Mouse (Mus musculus): ENCODE data around the gene Uba1. TPM values are rescaled to one million over a fixed set of nuclear protein-coding genes. Genes with fewer than 3 reads are reported as not detected.
A peak's percentile ranks its signal among the peaks of the same experiment; 100 is the strongest.

Gene Uba1
- 100 to 1,000 TPM; 373 to 384 TPM for total RNA-seq (2021)

DNA sequence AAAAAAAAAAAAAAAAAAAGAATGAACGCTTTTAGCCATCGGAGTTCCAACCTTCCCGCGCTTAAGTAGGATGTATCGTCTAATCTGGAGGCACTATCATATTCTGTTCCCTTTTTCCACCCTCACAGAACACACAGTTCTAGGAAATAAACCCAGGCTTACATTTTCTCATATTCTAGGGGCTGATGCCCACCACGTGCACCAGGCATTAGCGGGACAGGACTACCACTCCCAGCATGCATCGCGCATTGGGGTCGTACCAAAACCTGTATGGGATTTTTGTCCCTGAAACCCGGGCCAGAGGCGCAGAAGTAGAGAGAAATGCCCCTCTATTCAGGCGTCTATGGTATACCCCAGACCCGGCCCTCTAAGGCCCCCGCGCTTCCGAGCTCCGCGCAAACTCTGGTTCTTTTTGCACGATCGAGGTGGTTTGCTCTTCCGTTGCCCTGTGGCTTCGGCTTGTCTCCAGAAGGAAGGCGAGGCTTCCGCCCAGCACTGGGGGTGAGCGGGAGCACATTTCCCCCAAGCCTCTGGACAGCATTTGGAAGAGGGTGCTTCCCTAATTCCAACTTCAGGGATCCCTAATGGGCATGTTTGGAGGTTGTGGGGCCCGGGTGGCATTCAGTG lies at the start of gene Uba1:
Gene Uba1, plus strand, starts transcription at position 301 of the 627 bp plus-strand sequence.
- peak; percentile 82 for DNase-seq

DNA sequence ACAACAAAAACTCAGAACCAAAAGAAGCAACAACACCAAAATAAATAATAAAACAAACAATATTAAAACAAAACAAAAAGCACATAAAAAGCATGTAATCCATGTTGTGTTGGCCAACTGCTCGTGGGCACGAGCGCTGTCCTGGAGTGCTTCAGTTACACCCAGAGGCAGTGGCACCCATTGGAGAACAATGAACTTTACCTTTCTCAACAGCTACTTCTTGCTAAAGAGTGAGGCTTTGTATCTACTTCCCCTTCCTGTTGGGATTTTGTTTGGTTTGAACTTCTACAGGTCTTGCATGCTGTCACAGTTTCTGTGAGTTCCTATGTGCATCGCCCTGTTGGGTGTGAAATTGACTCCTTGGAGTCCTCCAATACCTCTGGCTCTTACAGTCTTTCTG lies 49.6 kb upstream of the Uba1 start:
- DNase-seq, result no peak

DNA sequence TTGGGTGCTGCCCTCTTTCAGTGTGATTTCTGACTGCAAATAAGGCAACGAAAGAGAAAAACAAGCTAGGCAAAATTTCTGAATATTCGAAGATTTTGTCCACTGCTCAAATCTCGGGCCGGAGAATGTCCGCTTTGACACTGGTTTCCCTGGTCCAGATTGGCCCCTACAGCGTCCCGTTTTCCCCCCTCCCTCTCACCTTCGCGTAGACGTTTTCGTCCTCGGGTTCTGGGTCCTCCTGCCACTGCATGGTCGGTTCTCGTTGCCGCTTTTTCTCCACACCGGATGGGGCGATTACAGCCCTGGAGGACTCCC lies 41.3 kb upstream of the Uba1 start:
- no peak for DNase-seq

DNA sequence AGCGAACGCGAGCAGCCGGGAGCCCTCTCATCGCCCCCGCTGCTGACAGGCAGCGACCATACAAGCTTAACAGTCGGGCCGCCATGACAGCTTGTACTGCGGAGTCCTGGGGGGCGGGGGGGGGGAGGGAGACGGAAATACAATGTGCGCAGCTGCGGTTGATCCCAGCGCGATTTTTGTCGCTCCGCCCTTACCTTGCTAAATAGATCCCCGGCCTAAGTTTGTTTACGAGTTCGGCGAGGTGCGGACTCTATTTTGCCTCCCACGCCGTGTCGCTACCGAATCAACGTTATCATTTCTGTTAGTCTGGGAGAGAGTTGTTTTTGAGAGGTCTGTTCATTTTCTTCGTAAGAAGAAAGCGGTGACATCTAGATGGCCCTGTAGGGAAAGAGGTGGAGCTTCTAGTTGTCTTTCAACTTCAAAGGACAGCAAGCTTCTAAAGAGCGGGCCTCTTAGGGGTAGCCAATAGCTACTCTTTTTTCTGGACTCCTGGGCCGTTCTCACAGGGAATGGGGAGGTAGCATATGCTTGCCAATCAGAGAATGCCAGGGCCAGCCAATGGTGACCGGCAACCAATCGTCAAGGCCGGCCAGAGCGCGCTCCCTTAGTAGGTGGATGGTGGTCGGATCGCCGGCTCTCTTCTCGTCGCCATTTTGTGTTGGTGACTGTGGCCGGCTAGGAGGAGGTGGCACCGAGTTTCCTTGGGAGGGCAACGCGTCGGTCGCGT lies 40.8 kb upstream of the Uba1 start, which contains the start of the genes Rbm10 and Ndufb11:
Gene Rbm10, plus strand, starts transcription at position 328 of the 727 bp plus-strand sequence.
Gene Ndufb11, minus strand, starts transcription at position 444 of the 727 bp plus-strand sequence.
- DNase-seq, result peak; percentile 76 to 80

DNA sequence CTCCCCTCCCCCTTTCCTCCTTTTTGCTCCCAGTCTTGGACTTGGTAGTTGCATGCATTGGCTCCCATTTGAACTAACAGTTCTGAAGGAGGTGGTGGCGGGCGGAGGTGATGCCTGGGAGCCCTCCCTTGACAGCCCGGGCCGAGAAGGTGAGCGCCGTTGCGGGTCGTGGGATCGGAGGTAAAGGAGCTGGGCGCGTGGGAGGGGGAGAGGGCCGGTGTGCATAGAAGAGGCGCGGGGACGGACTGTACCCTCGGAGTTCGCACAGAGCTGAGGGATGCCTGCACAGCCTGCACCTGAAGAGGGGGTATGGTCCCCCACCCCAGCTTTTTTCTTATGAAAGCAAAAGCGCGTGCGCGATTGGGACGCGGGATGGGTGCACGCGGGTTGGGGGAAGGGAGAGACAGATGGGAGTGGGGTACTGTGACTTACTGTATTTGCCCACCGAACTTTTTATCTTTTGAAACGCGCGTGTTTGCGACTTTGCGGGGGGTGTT lies 40.2 kb upstream of the Uba1 start:
- DNase-seq, result peak; percentile 37 to 50

DNA sequence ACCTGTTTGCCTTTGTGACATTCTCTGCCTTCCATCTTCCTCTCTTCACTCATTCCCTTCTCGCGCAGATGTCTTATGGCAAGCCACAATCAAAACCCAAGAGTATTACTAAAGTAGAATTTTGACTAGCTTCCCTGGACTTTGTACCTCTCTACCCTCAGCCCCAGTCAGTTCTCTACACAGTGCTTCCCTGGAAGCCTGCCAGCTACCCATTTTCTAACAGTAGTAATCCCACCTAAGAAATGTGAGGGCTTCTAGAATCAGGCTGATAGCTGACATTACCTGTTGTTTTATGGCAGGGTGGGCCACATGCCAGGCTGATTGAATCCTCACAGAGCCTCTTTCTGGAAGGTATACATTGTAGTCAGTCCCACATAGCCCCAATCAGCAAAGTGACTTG lies 20.0 kb upstream of the Uba1 start:
- no peak for DNase-seq

DNA sequence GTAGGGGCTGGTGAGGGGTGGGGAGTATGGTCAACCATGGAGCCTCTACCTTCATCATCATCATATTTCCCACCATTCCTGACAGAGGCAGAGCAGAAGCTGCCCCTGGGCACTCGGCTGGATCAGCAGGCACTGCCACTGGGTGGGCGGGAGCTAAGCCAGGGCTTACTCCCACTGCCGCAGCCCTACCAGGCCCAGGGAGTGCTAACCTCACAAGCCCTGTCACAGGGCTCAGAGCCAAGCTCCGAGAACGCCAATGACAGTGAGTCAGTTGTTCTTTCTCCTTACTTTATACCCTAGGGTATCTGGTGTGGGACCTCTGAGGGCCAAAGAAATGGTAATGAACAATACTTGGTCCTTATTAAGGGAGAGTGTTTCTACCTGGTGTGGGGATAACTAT lies 13.3 kb upstream of the Uba1 start:
- no peak for DNase-seq

DNA sequence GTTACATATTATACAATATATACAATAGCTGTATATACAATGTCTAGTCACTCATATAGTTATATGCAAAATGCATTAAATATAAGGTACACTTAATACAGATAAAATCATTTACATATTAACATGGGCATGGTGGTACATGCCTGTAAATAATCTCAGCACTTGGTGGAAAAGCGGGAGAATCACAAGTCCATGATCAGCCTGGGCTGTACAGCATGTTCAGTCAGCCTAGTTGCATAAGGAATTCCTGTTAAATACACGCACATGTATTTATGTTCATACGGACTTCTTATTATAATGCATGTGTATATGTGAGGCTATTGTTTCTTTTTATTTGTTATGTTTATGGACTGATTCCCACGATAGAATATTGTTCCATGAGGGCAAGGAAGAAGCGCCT lies 533 bp upstream of the Uba1 start:
- no peak for DNase-seq

DNA sequence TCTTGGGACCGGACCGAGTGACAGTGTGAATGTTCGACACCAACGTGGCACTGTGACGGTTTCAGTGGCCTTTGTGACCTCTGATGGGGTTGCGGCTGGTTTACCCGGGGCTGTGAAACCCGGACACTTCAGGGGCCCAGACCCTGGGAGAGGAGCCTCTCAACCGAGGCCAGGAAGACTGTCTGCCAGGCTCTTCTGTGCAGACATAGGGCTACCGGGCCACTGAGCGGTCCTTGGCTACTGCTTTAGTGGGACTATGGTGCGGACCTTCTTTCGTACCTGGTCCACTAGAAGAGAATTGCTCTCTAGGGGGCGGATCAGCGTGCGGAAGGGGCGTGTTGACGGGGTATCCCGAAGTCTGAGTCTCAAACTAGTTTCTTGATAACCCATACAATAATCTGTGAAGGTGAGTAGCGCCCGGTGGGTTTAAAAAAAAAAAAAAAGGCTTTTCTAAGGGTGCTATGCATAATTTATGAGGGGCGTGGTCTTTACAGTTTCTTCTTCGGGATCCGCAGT lies 823 bp downstream of the Uba1 start:
- DNase-seq, result no peak

DNA sequence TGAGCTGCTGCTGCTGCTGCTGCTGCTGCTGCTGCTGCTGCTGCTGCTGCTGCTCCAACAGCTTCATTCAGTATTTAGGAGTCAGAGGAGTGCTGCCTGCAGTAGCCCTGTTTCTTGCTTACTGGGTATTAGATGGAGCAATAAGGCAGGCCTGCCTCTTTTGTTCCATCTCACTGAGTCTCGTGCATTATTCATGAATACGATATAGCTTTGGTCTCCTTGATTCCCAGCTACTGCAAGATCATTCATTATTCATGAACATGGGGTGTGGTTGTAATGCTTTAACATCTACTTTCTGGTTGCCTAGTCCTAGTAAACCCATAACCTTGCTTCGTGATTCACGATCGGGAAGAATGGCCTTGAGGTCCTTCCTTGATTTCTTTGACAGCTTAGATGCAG lies 4.2 kb downstream of the Uba1 start:
- DNase-seq, result no peak

DNA sequence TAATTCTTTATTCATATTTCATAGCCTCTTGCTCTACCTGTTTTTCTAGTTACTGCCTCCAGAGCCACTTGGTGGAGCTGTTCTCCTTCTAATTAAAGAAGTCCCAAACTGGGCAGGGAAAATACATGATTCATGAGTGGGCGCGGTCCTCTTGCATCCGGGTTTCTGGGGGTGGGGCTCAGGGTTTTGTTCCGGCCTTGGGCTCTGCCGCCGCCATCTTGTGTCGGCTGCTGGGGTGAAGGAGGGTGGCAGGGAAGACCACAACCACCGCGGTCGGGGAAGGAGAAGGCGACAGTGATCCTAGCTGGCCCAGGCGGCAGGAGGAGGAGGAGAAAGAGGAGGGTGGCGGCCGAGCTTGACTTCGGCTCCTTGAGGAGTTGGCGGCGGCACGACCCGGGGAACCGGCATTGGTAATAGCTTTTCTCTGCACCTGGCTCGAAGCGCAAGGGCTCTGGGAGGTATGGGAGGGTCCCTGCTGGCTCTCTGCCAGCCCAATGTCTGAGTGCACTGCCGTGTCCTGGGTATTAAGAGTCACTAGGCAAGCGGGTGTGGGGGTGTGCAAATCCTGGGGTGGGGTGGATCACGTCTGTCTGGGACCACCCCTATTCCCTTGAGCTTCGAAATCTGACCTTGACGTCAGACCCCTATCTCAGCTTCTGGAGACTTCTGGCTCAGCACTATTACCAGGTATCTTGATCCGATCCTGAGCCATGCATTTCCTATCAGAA lies 4.8 kb downstream of the Uba1 start:
- DNase-seq, result peak; percentile 79 to 81

DNA sequence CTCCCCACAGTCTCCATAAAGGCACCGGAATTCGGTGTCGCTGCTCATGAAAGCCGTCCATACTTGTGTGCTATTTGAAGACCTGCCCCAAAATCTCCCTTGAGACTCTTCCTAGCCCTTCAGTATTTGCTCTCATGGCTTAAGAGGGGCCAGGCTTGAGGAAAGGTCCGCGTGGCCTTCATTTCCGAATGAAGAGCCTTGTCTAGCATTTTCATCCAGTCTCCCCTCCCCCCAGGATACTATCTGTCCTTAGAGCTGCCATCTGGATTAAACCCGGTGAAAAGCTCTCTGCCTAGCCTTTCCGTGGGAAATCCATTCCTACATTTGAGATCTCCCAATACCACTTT lies 5.3 kb downstream of the Uba1 start:
- no peak for DNase-seq

DNA sequence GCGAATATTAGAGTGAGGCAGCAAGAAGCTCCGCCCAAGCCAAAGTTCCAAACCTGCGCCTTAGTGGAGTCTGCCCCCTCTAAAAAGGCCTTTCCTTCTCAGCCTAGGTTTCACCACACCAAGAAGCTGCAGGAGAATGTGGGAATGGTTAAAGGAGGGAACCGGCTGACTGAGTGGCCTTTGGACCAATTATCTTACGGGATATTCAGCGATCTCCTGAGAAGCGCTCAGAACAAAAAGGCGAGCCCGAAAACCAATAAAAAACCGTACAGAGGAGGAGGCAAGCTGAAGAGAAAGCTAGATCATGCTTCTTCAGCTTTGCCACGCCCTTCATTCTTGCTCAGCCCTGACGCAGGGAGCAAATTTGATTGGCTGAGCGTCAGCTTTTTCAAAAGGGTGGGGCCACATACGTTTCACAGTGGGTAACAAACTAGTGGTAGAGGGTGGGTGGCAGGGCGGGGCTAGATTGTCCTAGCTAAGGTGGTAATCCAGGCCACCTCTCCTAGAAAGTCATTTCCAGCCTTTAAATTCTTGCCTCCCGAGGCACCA lies 29.5 kb downstream of the Uba1 start, which contains the start of gene Cdk16:
Gene Cdk16, plus strand, starts transcription at position 436 of the 549 bp plus-strand sequence.
- peak; percentile 80 to 82 for DNase-seq

DNA sequence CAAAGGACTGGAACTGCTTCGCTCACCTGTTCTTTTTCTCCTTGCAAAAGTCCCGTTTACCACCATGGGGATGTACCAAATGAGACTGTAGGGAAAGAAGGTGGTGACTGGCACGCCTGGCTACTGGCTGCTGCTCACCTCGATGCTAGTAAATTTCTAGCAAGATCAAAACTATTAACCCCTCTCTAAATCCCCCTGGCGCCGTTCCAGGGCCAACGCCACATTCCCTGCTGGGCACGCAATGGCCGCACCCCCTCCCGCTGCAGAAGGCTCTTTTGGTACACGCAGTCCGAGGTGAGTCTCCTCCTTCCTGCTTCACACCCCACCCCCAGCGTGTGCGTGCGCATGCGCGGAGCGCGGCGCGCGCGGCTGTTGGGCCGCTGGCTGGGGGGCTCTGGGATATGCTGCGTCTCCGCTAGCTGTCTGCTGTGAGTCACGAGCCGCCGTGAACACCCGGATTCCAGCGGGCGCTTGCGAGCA lies 30.0 kb downstream of the Uba1 start:
- peak; percentile 79 to 83 for DNase-seq

DNA sequence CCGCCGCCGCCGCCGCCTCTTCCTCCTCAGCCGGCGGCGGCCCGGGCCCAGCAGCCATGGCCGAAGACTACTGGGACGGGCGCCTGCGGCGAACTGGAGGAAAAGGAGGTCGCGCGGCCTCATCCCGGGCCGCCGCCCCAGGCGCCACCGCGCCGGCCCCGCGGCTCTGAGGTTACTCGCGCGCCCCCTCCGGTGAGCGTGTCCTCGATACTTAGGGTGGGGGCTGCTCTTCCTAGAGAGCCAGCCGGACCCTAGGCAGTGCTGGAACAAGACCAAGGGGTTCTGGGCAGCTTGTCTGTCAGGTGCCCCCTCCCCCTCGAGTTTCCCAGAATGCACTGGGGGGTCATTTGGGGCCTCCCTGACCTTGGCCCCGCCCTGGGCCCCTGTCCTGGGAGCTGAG lies 30.5 kb downstream of the Uba1 start:
- peak; percentile 21 to 35 for DNase-seq

DNA sequence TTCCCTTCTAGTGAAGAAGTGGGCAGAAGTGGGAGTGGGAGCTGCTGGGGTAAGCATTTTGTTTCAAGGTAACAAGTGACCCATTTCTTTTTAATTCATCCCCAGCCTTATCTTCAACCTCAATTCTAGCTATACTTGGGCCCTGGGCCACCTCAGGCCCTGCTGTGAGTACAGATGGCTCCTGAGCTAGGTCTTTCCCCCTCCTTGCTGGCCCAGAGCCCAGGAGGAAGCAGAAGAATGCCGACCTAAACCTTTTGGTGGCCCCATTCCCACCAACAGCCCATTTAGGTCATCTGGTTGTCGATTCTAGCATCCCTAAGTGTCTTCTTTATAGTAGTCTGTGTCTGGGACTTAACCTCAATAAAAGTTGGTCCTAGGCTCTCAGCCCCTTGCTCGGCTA lies 33.4 kb downstream of the Uba1 start:
- no peak for DNase-seq

DNA sequence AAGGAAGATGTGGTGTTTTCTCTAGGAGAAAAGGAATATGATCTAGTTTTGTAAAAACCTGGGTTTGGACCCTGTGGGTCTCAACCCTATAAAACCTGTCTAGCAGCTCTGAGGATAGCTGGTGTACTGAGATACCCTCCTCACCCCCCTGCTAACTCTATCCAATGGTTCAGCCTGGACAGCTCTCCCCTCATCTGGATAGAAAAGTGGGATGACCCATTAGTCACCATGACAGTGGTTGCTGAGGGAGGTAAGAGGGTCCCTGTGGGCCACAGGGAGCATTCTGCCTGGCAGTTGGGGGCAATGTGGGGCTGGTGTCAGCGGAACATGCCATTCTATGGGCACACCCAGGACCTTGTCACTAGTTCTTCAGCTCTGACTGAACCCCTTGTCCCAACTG lies 34.5 kb downstream of the Uba1 start:
- no peak for DNase-seq

DNA sequence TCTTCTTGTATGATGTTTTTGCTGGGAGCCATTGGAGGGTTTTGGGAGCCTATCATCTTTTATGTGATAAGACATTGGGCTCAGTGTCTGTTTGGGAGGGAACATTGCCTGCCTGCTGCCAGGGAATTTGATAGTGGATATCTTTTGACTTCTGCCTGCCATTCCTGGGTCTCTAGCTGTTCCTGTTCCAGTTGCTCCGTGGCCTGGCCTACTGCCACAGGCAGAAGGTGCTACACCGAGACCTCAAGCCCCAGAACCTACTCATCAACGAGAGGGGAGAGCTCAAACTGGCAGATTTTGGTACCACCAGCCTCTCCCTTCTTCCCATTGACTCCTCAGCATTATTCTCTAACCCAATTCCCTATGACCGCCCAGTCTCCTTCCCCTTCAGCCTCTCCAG lies 37.7 kb downstream of the Uba1 start:
- DNase-seq, result no peak

DNA sequence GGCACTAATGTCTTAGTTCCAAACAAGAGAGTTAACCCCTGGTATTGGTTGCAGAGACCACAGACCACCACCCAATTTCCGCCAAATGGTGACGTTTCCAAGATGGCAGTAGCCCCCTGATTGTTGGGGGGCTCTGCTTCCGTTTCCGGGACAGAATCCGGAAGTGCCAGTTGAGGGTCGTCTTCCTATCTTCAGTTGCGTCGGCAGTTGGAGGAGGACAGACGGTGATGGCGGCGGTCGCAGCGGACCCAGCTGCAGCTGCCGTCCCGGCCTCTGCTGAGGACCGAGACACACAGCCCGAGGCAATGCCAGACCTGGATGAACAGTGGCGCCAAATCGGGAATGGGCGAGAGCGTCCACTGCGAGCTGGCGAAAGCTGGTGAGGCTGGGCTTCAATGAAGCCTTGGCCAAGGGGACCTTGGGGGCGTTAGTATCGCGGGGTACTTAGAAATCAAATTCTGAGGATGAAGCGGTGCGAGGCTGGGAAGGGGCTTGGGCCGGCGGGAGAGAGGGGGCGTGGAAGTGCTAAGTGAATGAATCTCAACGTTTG lies 45.7 kb downstream of the Uba1 start, which contains the start of gene Usp11:
Gene Usp11, plus strand, starts transcription at position 166 of the 550 bp plus-strand sequence.
- peak; percentile 31 to 39 for DNase-seq

DNA sequence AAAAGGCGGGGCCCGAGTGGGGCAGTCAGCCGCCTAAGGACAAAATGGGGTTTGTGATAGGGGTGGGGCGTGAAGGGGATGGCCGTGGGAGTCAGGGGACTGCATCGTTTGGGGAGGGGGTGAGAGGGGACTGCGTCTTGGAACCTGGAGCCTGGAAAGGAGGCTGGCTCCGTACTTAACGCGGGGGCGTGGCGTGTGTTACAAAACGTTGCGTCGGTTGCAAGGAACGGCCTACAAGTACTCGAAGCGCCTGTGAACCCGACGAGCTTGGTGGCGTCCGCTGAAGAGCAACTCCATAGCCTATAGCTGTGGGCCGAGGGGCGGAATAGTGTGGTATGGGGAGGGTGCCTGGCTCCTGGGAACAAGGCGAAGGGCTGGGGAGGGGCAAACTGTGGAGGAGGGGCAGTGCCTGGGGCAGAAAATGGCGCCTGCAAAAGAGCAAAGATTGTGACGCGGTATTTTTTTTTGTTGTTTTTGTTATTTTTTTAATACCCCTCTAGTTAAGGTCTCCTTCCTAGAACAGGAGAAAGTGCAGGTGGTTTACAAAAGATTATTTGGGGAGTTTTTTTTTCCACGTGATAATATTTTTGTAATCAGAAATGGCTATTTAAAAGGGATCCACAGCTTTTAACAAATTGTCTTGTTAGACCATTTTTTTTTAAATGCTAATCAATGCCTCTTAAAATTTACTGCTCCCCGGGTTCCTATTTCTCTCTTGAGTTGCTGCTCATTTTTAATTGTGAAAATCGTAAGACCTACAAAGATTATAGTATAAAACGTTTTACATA lies 46.4 kb downstream of the Uba1 start:
- DNase-seq, result peak; percentile 74 to 77

DNA sequence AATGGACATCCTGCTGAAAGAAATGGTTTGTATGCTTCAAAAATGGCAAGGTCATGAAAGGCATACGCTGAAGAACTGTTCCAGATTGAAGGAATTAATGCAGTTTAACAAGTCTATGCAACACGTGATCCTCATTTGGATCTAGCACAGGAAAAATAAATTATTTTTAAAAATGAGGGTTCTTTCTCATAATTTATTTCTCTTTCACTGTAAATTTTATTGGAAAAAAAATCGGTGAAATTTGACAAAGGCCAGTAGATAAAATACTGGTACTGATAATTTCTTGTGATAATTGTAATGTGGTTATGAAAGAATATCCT lies 46.9 kb downstream of the Uba1 start:
- no peak for DNase-seq

DNA sequence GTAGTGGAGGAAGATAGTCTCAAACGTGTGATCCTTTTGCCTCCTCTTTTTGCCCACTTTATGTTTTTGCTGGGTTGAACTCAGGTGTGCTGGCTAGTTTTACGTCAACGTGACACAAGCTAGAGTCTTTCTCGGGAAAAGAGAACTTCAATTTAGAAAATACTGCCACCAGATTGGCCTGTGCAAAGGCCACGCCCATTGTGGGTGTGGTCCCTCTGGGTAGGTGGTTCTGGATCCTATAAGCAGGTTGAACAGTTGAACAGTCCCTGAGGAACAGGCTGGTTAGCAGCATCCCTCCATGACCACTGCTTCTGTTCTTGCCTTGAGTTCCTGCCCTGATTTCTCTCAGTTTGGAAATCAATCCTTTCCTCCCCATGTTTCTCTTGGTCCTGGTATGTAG lies 70.6 kb downstream of the Uba1 start:
- no peak for DNase-seq
